Mouse (Mus musculus) testis, postnatal 10 days (tissue): ENCODE data around the gene Vash1.

Experiments used
- DNase-seq: peaks from one replicate; pipeline ENCODE4 v3.0.0; 2021; ENCODE audit warnings: low spot score

Gene Vash1

DNA sequence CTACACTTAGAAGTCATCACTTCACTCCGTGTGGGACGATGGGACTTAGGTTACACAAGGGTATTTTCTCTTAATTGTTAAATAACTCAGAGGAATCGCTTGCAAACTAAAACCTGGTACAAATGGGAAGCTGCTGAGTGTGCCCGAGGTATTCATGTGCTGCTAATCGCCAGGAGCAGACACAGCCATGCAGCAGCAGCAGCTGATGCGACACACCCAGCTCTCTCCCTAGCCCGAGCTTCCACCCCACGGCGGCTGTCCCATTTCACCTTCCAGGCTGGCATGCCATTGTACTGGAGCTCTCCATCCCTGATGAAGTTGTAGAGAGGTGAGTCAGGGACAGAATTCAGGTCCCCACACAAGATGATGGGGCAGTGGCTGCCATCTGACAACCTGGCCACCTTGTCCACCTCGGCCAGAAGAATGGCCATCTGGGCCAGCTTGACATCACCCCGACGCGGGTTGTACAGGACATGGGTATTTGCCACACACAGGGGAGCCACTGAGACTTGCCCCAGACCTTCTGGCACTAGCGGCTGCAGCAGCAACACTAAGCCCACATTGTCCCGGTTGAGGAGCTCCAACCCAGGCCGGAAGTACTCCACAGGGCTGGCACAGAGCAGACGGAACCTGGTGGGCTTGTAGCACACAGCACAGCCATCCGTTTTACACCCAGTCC is 41.6 kb downstream of the Vash1 start:
- no peak for DNase-seq

DNA sequence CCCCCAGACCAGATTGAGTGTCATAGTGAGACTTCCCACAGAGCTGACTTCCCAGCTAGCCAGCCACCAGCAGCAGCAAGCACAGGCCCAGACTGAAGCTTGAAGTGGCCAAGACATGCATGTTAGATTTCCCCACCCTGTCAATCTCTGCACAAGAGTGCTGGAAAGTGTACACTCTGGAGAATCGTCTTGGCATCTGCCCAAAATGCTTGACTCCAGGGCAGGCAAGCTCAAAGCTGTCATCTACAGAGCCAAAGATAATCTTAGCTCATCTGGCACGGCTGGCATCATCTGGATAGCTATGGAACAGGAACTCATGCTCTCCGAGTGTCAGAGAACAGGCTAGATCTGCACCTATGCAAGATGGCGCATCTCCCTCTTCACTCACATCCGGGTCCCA is 43.0 kb downstream of the Vash1 start:
- DNase-seq: no peak

DNA sequence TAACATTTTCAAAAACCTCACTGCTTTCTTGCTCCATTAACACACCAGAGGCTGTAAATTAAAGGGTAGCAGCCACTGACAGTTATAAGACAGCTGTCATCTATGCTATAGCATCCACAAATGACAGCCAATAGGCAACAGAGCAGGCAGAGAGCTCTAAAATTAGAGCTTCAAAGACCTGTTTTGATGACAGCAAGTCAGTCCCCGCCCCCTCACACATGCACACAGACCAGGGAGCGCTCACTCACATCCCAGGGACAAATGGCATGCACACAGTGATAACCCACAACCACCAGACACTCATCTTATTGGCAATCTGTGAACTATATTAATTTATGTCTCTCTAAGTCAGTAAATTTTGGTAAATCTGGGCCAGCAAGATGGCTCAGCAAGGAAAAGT is 45.8 kb downstream of the Vash1 start:
- no peak for DNase-seq

DNA sequence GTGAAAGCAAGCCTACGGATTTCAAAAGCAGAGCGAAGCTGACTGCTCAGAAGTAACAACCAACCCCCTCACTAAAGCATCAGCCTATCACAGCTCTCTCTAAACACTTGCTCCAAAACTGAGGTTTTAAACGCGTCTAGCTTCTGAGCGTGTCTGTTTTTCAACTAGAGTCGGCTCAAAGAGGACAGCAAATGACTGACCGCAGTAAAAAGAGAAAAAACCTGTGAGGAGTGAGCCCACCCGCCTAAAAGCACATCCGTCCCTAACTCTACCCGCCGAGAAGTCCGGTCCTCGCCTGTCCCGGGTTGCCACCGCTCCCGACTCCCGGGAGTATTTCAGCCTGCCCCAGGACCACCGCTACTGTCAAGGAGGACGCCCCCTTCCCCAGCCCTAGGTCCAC is 47.2 kb downstream of the Vash1 start:
- DNase-seq: no peak

DNA sequence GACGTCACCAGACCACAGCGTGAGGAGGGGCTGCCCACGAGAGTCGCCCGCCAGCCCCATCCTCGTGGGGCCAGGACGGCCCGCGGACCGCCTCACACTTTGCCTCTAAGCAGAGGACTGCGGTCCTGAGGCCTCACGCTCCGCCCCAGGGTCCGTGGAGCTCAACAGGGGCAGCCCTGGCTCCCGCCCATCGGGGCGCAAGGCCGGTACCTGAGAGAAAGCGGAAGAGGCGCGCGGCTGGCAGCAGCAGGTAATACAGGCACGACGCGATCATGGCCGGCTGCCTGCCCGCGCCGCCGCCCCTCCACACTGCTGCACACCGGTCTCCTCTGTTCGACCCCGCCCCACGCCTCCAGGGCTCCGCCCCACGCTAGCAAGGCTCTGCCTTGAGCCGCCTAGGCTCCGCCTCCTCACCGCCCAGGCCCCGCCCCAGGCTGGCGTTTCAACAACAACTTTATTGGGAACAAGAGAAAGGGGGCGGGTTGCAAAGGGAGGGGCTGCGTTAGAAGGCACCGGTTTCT is 47.7 kb downstream of the Vash1 start, which contains the start of gene Angel1:
Gene Angel1 (minus strand): TSS at position 341 of the 521 bp plus-strand sequence.
- peak; percentile 100 for DNase-seq

DNA sequence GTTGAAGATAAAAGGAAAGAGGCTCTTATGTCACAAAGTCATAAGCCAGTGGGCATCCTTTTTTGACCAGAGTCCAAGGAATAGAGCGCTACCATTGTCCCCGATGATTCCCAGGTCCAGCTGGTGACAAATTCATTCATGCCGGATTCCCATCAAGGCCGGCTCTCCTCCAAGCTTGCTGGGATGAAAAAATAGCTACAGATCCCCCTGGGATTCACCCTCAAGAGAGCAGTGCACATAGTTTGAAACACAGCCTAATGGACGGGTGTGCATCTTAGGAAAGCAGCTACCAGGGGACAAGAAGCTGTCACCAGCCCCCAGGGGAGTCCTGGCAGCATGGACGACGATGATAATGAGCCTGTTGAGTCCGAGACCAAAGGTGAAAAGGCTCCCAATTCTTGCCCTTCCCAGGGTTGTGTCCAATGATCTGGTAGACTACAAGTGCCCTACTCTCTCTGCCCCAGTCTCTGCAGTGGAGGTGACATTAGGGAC is 55.9 kb downstream of the Vash1 start, which contains the start of gene Lrrc74a:
Gene Lrrc74a (plus strand): TSS at position 51 of the 492 bp plus-strand sequence.
- DNase-seq: no peak
